Mouse (Mus musculus): ENCODE measurements around the gene Tipin. TPM values are rescaled to one million over a fixed set of nuclear protein-coding genes. Genes with fewer than 3 reads are reported as not detected.

Tipin gene
- polyA plus RNA-seq, 2 experiments: 124 to 199 TPM

GRCm38 (mm10) chr9:64343656-64344055 lies 62.3 kb downstream of the Tipin start:
- Histone ChIP-seq H3K36me3 (ENCODE audit: control insufficient read depth, insufficient read depth, low read length) (no peaks in the 10 kb centered on the region), H3K4me1 (ENCODE audit: control insufficient read depth, insufficient read depth, low read length) (peaks cover 16% of the 10 kb centered on the region; the same call in 1 of the 2 replicates), H3K4me3 (replicated peaks; ENCODE audit: low read length) (no peak overlapping the region), H3K9ac (ENCODE audit: low read depth, low read length, severe bottlenecking) (no peak overlapping the region), H3K9me3 (ENCODE audit: control insufficient read depth, low read length) (no peaks in the 10 kb centered on the region), H3K4me2 (replicated peaks; ENCODE audit: low read depth, low read length, severe bottlenecking) (no peak overlapping the region), H3K27ac (replicated peaks; ENCODE audit: low read depth, low read length) (no peak overlapping the region), H3K27me3 (ENCODE audit: control insufficient read depth, insufficient read depth, low read length) (no peaks in the 10 kb centered on the region)
- no peak for TF ChIP-seq POLR2A (IDR thresholded peaks at IDR 0.05; ENCODE audit: borderline replicate concordance, extremely low read depth, insufficient read depth, insufficient read length)
- ATAC-seq (ENCODE audit: low FRiP score, low read depth): no peak
- DNase-seq (ENCODE audit: low spot score): no peak
- 88% methylated on average over 2 of the region's 2 CpGs for WGBS

GRCm38 (mm10) chr9:64345931-64346330 lies 64.5 kb downstream of the Tipin start:
- ATAC-seq (ENCODE audit: low FRiP score, low read depth): no peak
- 53% methylated on average over 5 of the region's 5 CpGs for WGBS
- Histone ChIP-seq H3K4me2 (replicated peaks; ENCODE audit: low read depth, low read length, severe bottlenecking) (no peak overlapping the region), H3K36me3 (ENCODE audit: control insufficient read depth, insufficient read depth, low read length) (no peaks in the 10 kb centered on the region), H3K9me3 (ENCODE audit: control insufficient read depth, low read length) (no peaks in the 10 kb centered on the region), H3K27me3 (ENCODE audit: control insufficient read depth, insufficient read depth, low read length) (no peaks in the 10 kb centered on the region), H3K9ac (ENCODE audit: low read depth, low read length, severe bottlenecking) (no peak overlapping the region), H3K27ac (replicated peaks; ENCODE audit: low read depth, low read length) (no peak overlapping the region), H3K4me3 (replicated peaks; ENCODE audit: low read length) (no peak overlapping the region), H3K4me1 (ENCODE audit: control insufficient read depth, insufficient read depth, low read length) (peaks cover 9% of the 10 kb centered on the region; the same call in 1 of the 2 replicates)
- DNase-seq (ENCODE audit: low spot score): no peak
- TF ChIP-seq POLR2A (IDR thresholded peaks at IDR 0.05; ENCODE audit: borderline replicate concordance, extremely low read depth, insufficient read depth, insufficient read length): no peak

- 0% methylated on average over 1 of the region's 1 CpGs for WGBS
- H3K36me3 ChIP-seq (ENCODE audit: control insufficient read depth, insufficient read depth, low read length): no peaks in the 10 kb centered on the region
- H3K9ac ChIP-seq (ENCODE audit: low read depth, low read length, severe bottlenecking): no peak overlapping the region
- no peak overlapping the region for H3K4me2 ChIP-seq (replicated peaks; ENCODE audit: low read depth, low read length, severe bottlenecking)
- H3K27me3 ChIP-seq (ENCODE audit: control insufficient read depth, insufficient read depth, low read length): no peaks in the 10 kb centered on the region
- ATAC-seq (ENCODE audit: low FRiP score, low read depth): no peak
- DNase-seq (ENCODE audit: low spot score): peak; percentile 75
- 0 out of 2 replicates have a peak, but pooled peaks cover under 1% of the 10 kb centered on the region for H3K4me1 ChIP-seq (ENCODE audit: control insufficient read depth, insufficient read depth, low read length)
- H3K9me3 ChIP-seq (ENCODE audit: control insufficient read depth, low read length): no peaks in the 10 kb centered on the region
- no peak for TF ChIP-seq POLR2A (IDR thresholded peaks at IDR 0.05; ENCODE audit: borderline replicate concordance, extremely low read depth, insufficient read depth, insufficient read length)
- no peak overlapping the region for H3K4me3 ChIP-seq (replicated peaks; ENCODE audit: low read length)
- H3K27ac ChIP-seq (replicated peaks; ENCODE audit: low read depth, low read length): no peak overlapping the region
Observed at GRCm38 (mm10) chr9:64347377-64347776, 66.0 kb downstream of the Tipin start.

GRCm38 (mm10) chr9:64349490-64349889 lies 68.1 kb downstream of the Tipin start:
- WGBS: 19% methylated on average over 5 of the region's 5 CpGs
- ATAC-seq (ENCODE audit: low FRiP score, low read depth): no peak
- H3K9me3 ChIP-seq (ENCODE audit: control insufficient read depth, low read length): no peaks in the 10 kb centered on the region
- H3K27me3 ChIP-seq (ENCODE audit: control insufficient read depth, insufficient read depth, low read length): no peaks in the 10 kb centered on the region
- no peak overlapping the region for H3K4me3 ChIP-seq (replicated peaks; ENCODE audit: low read length)
- no peaks in the 10 kb centered on the region for H3K4me1 ChIP-seq (ENCODE audit: control insufficient read depth, insufficient read depth, low read length)
- H3K4me2 ChIP-seq (replicated peaks; ENCODE audit: low read depth, low read length, severe bottlenecking): no peak overlapping the region
- no peak for DNase-seq (ENCODE audit: low spot score)
- no peak overlapping the region for H3K9ac ChIP-seq (ENCODE audit: low read depth, low read length, severe bottlenecking)
- no peak for TF ChIP-seq POLR2A (IDR thresholded peaks at IDR 0.05; ENCODE audit: borderline replicate concordance, extremely low read depth, insufficient read depth, insufficient read length)
- no peak overlapping the region for H3K27ac ChIP-seq (replicated peaks; ENCODE audit: low read depth, low read length)
- no peaks in the 10 kb centered on the region for H3K36me3 ChIP-seq (ENCODE audit: control insufficient read depth, insufficient read depth, low read length)

- no peak overlapping the region for H3K9ac ChIP-seq (ENCODE audit: low read depth, low read length, severe bottlenecking)
- no peak overlapping the region for H3K27ac ChIP-seq (replicated peaks; ENCODE audit: low read depth, low read length)
- WGBS: 40% methylated on average over 3 of the region's 3 CpGs
- no peaks in the 10 kb centered on the region for H3K27me3 ChIP-seq (ENCODE audit: control insufficient read depth, insufficient read depth, low read length)
- H3K9me3 ChIP-seq (ENCODE audit: control insufficient read depth, low read length): no peaks in the 10 kb centered on the region
- no peaks in the 10 kb centered on the region for H3K36me3 ChIP-seq (ENCODE audit: control insufficient read depth, insufficient read depth, low read length)
- no peak for DNase-seq (ENCODE audit: low spot score)
- H3K4me2 ChIP-seq (replicated peaks; ENCODE audit: low read depth, low read length, severe bottlenecking): no peak overlapping the region
- no peak for ATAC-seq (ENCODE audit: low FRiP score, low read depth)
- no peak overlapping the region for H3K4me3 ChIP-seq (replicated peaks; ENCODE audit: low read length)
- H3K4me1 ChIP-seq (ENCODE audit: control insufficient read depth, insufficient read depth, low read length): no peaks in the 10 kb centered on the region
- TF ChIP-seq POLR2A (IDR thresholded peaks at IDR 0.05; ENCODE audit: borderline replicate concordance, extremely low read depth, insufficient read depth, insufficient read length): no peak
Observed at GRCm38 (mm10) chr9:64351191-64351590, 69.8 kb downstream of the Tipin start.

Other genes with a start within 250 kb of the Tipin start
- 0.06 and 0.51 TPM in 2 replicates for gene Lctl, start 164.4 kb upstream of the Tipin start, polyA plus RNA-seq (2012; rRNA removed)
- not detected in 2 replicates for gene Lctl, start 164.4 kb upstream of the Tipin start, polyA plus RNA-seq (2014; fragmentation: Nextera tagmentation; extraction: Ambion mirVana)
- gene Zwilch, start 108.5 kb upstream of the Tipin start, polyA plus RNA-seq (2012; rRNA removed): 29.7 and 53.4 TPM in 2 replicates
- 16.4 and 17.3 TPM in 2 replicates for gene Zwilch, start 108.5 kb upstream of the Tipin start, polyA plus RNA-seq (2014; fragmentation: Nextera tagmentation; extraction: Ambion mirVana)
- gene Rpl4, start 108.2 kb upstream of the Tipin start, polyA plus RNA-seq (2012; rRNA removed): 1,022 and 1,322 TPM in 2 replicates
- gene Rpl4, start 108.2 kb upstream of the Tipin start, polyA plus RNA-seq (2014; fragmentation: Nextera tagmentation; extraction: Ambion mirVana): 1,375 and 1,385 TPM in 2 replicates
- gene Snapc5, start 102.3 kb upstream of the Tipin start, polyA plus RNA-seq (2012; rRNA removed): 10.5 and 16.8 TPM in 2 replicates
- 19.1 and 22.6 TPM in 2 replicates for gene Snapc5, start 102.3 kb upstream of the Tipin start, polyA plus RNA-seq (2014; fragmentation: Nextera tagmentation; extraction: Ambion mirVana)
- gene Uchl4, start 46.4 kb upstream of the Tipin start, polyA plus RNA-seq (2012; rRNA removed): 0.05 TPM in 1 of 2 replicates, not detected in the other
- 1.5 and 3.4 TPM in 2 replicates for gene Uchl4, start 46.4 kb upstream of the Tipin start, polyA plus RNA-seq (2014; fragmentation: Nextera tagmentation; extraction: Ambion mirVana)
- 51.3 and 58.6 TPM in 2 replicates for gene Map2k1, start 27.9 kb upstream of the Tipin start, polyA plus RNA-seq (2012; rRNA removed)
- 81.3 and 82.2 TPM in 2 replicates for gene Map2k1, start 27.9 kb upstream of the Tipin start, polyA plus RNA-seq (2014; fragmentation: Nextera tagmentation; extraction: Ambion mirVana)
- gene Dis3l, start 59.7 kb downstream of the Tipin start, polyA plus RNA-seq (2012; rRNA removed): 15.8 and 19.1 TPM in 2 replicates
- 19.9 and 20.9 TPM in 2 replicates for gene Dis3l, start 59.7 kb downstream of the Tipin start, polyA plus RNA-seq (2014; fragmentation: Nextera tagmentation; extraction: Ambion mirVana)
- 0.80 and 0.91 TPM in 2 replicates for gene Megf11, start 104.0 kb downstream of the Tipin start, polyA plus RNA-seq (2012; rRNA removed)
- 1.0 and 1.1 TPM in 2 replicates for gene Megf11, start 104.0 kb downstream of the Tipin start, polyA plus RNA-seq (2014; fragmentation: Nextera tagmentation; extraction: Ambion mirVana)

All from limb, embryonic 14.5 days (tissue).